Mouse (Mus musculus) kidney, adult 2 months (tissue): ENCODE data around the gene Ppm1k. TPM values are rescaled to one million over a fixed set of nuclear protein-coding genes. Genes with fewer than 3 reads are reported as not detected.
"Not testable (repeated sequence)": the region's sequence is repeated elsewhere in the genome, so short reads cannot be mapped to it uniquely, and the experiment has no call there.

ENCODE experiments used
- DNase-seq: peaks from one replicate; pipeline ENCODE4 v3.0.0; 2021
- H3K27ac ChIP-seq: fragments of 200-500 bp; 2 replicates; pipeline ENCODE4 v1.5.1; 2012; ENCODE audit warnings: low read depth, low read length, control low read depth, inconsistent platforms; ENCODE audit not compliant: insufficient read depth
- H3K27me3 ChIP-seq: fragments of 200-500 bp; replicated peaks from 2 replicates; pipeline ENCODE4 v1.6.1; 2012; ENCODE audit warnings: mild to moderate bottlenecking, moderate library complexity, low read length, inconsistent platforms; ENCODE audit not compliant: control insufficient read depth, insufficient read depth
- H3K36me3 ChIP-seq: fragments of 200-500 bp; 2 replicates; pipeline ENCODE4 v1.6.1; 2012; ENCODE audit warnings: mild to moderate bottlenecking, moderate library complexity, low read length, inconsistent platforms; ENCODE audit not compliant: control insufficient read depth, insufficient read depth
- H3K4me1 ChIP-seq: fragments of 200-500 bp; 2 replicates; pipeline ENCODE4 v1.6.1; 2011; ENCODE audit warnings: low read length; ENCODE audit not compliant: control insufficient read depth, insufficient read depth
- H3K4me3 ChIP-seq: fragments of 200-500 bp; 2 replicates; pipeline ENCODE4 v1.5.1; 2011; ENCODE audit warnings: mild to moderate bottlenecking, low read depth, low read length, control low read depth; ENCODE audit not compliant: insufficient read depth
- CTCF ChIP-seq: fragments of 200-500 bp; conservative IDR thresholded peaks from 2 replicates; pipeline ENCODE4 v1.5.1; 2011; ENCODE audit warnings: low read depth, mild to moderate bottlenecking, control low read depth, low read length, moderate library complexity, mixed read lengths; ENCODE audit not compliant: insufficient read depth, insufficient read length
- POLR2A ChIP-seq: fragments of 200-500 bp; IDR thresholded peaks from one replicate; pipeline ENCODE4 v1.6.1; 2011; ENCODE audit warnings: low read depth, low read length, control low read depth
- WGBS: fragments of 180-500 bp; shearing (Covaris S2); methylation state at CpG from one replicate; pipeline ENCODE4 v1.1.7; 2018; 5-methylcytosine and 5-hydroxymethylcytosine counted together
- polyA plus RNA-seq: library from polyadenylated mRNA; depleted of rRNA; stranded (reverse); fragments of >200 nt; gene quantifications from 2 replicates; pipeline ENCODE4 v1.2.3, GENCODE M21; 2012; rRNA removed

The Ppm1k gene
- polyA plus RNA-seq, 1 experiment = 6.2 TPM

- 82% methylated on average over 7 of the region's 7 CpGs for WGBS
- Histone ChIP-seq H3K36me3 (peaks cover 2% of the 10 kb centered on the region; the same call in 1 of the 2 replicates), H3K4me1 (no peaks in the 10 kb centered on the region), H3K27me3 (no peaks in the 10 kb centered on the region), H3K27ac (no peak overlapping the region), H3K4me3 (no peak overlapping the region)
- DNase-seq = no peak
- no peak for TF ChIP-seq POLR2A
- TF ChIP-seq CTCF = no peak
Observed at GRCm38 (mm10) chr6:57513351-57514034, 21.8 kb downstream of the Ppm1k start.

- DNase-seq = no peak
- 89% methylated on average over 5 of the region's 5 CpGs for WGBS
- no peak overlapping the region for H3K4me3 ChIP-seq
- H3K27me3 ChIP-seq = no peaks in the 10 kb centered on the region
- H3K36me3 ChIP-seq = peaks cover 2% of the 10 kb centered on the region; the same call in 1 of the 2 replicates
- H3K4me1 ChIP-seq = no peaks in the 10 kb centered on the region
- no peak overlapping the region for H3K27ac ChIP-seq
- TF ChIP-seq POLR2A = no peak
- TF ChIP-seq CTCF = no peak
Observed at GRCm38 (mm10) chr6:57511899-57512298, 23.4 kb downstream of the Ppm1k start.

- H3K27ac ChIP-seq = no peak overlapping the region
- H3K4me3 ChIP-seq = no peak overlapping the region
- H3K4me1 ChIP-seq = no peaks in the 10 kb centered on the region
- 58% methylated on average over 3 of the region's 3 CpGs for WGBS
- H3K36me3 ChIP-seq = no peaks in the 10 kb centered on the region; the same call in 1 of the 2 replicates
- DNase-seq = no peak
- no peaks in the 10 kb centered on the region for H3K27me3 ChIP-seq
- TF ChIP-seq CTCF (no peak), POLR2A (no peak)
Observed at GRCm38 (mm10) chr6:57503662-57504379, 31.4 kb downstream of the Ppm1k start.

- H3K27ac ChIP-seq = no peak overlapping the region
- no peaks in the 10 kb centered on the region for H3K27me3 ChIP-seq
- no peak for TF ChIP-seq CTCF
- TF ChIP-seq POLR2A = no peak
- no peak for DNase-seq
- H3K4me1 ChIP-seq = no peaks in the 10 kb centered on the region
- H3K36me3 ChIP-seq = no peaks in the 10 kb centered on the region
- 78% methylated on average over 2 of the region's 2 CpGs for WGBS
- no peak overlapping the region for H3K4me3 ChIP-seq
Observed at GRCm38 (mm10) chr6:57499209-57499608, 36.1 kb downstream of the Ppm1k start.

GRCm38 (mm10) chr6:57468161-57468560, 67.1 kb downstream of the Ppm1k start:
- WGBS = 29% methylated on average over 3 of the region's 3 CpGs
- H3K36me3 ChIP-seq, DNase-seq: not testable (repeated sequence)

More at GRCm38 (mm10) chr6:57468161-57468560, 67.1 kb downstream of the Ppm1k start:
- H3K27me3 ChIP-seq, H3K4me1 ChIP-seq, H3K27ac ChIP-seq, H3K4me3 ChIP-seq: not testable (repeated sequence)

Other genes starting within 250 kb of the Ppm1k start
- not detected in 2 replicates for gene Vmn1r16, start 206.0 kb downstream of the Ppm1k start, polyA plus RNA-seq
- not detected in 2 replicates for gene Vmn1r17, start 171.7 kb downstream of the Ppm1k start, polyA plus RNA-seq
- not detected in 2 replicates for gene Vmn1r18, start 139.7 kb downstream of the Ppm1k start, polyA plus RNA-seq
- 0.23 TPM in 2 replicates for gene Vmn1r19, start 131.7 kb downstream of the Ppm1k start, polyA plus RNA-seq
- gene Vmn1r20, start 106.5 kb downstream of the Ppm1k start, polyA plus RNA-seq = 0.30 and 0.45 TPM in 2 replicates
- gene Herc6, start 45.5 kb upstream of the Ppm1k start, polyA plus RNA-seq = 3.5 and 4.0 TPM in 2 replicates
- gene Pyurf, start 156.6 kb upstream of the Ppm1k start, polyA plus RNA-seq = 19.2 and 19.5 TPM in 2 replicates
- gene Lancl2, start 167.1 kb upstream of the Ppm1k start, polyA plus RNA-seq = 4.1 and 5.0 TPM in 2 replicates